Mouse (Mus musculus) intestine, embryonic 16.5 days (tissue): ENCODE results near the gene Dpf3. TPM values are rescaled to one million over a fixed set of nuclear protein-coding genes. Genes with fewer than 3 reads are reported as not detected.

Experiments used
- polyA plus RNA-seq: library from polyadenylated mRNA; unstranded; fragments of >200 nt; fragmentation: Nextera tagmentation; extraction: Ambion mirVana; gene quantifications from 2 replicates; pipeline ENCODE4 v1.2.1, GENCODE M21; 2015

Gene Dpf3
- polyA plus RNA-seq, 1 experiment from 2014 or later, result 7.4 TPM

Other genes starting within 250 kb of the Dpf3 start
- gene Dcaf4, start 32.8 kb upstream of the Dpf3 start, polyA plus RNA-seq, result 24.6 and 29.5 TPM in 2 replicates
- gene Zfyve1, start 109.5 kb upstream of the Dpf3 start, polyA plus RNA-seq, result 13.2 and 13.8 TPM in 2 replicates
- gene Rbm25, start 143.5 kb upstream of the Dpf3 start, polyA plus RNA-seq, result 180 and 204 TPM in 2 replicates
- gene Psen1, start 200.4 kb upstream of the Dpf3 start, polyA plus RNA-seq, result 98.6 and 107 TPM in 2 replicates